Mouse (Mus musculus) heart, postnatal 0 days (tissue): ENCODE measurements around the gene 4933430I17Rik. TPM values are rescaled to one million over a fixed set of nuclear protein-coding genes. Genes with fewer than 3 reads are reported as not detected.

Source experiments
- ATAC-seq: fragments of 200-750 bp; cut with Nextera tagmentation; 2 replicates; pipeline ENCODE4 v1.8.0; 2017; ENCODE audit warnings: low read depth, moderate number of reproducible peaks, moderate library complexity; ENCODE audit not compliant: insufficient read depth
- DNase-seq: peaks from one replicate; pipeline ENCODE4 v3.0.0-alpha.2; 2016; ENCODE audit warnings: low spot score
- H3K27ac ChIP-seq: fragments of 300-500 bp; sonication (generic); 2 replicates; pipeline ENCODE4 v1.5.1; 2014; ENCODE audit warnings: low read depth, mild to moderate bottlenecking
- H3K27me3 ChIP-seq: fragments of 300-500 bp; sonication (generic); 2 replicates; pipeline ENCODE4 v1.6.1; 2014; ENCODE audit warnings: low read length, mixed read lengths; ENCODE audit not compliant: control insufficient read depth, insufficient read depth
- H3K36me3 ChIP-seq: fragments of 300-500 bp; sonication (generic); replicated peaks from 2 replicates; pipeline ENCODE4 v1.6.1; 2014; ENCODE audit warnings: low read length, mixed read lengths; ENCODE audit not compliant: control insufficient read depth, insufficient read depth
- H3K4me1 ChIP-seq: fragments of 300-500 bp; sonication (generic); 2 replicates; pipeline ENCODE4 v1.6.1; 2014; ENCODE audit warnings: antibody characterized with exemption; ENCODE audit not compliant: control insufficient read depth, insufficient read depth
- H3K4me2 ChIP-seq: fragments of 300-500 bp; sonication (generic); 2 replicates; pipeline ENCODE4 v1.6.1; 2014; ENCODE audit warnings: low read depth, mild to moderate bottlenecking, low read length, moderate library complexity
- H3K4me3 ChIP-seq: fragments of 300-500 bp; sonication (generic); 2 replicates; pipeline ENCODE4 v1.5.1; 2014; ENCODE audit warnings: low read depth, low read length
- H3K9ac ChIP-seq: fragments of 300-500 bp; sonication (generic); replicated peaks from 2 replicates; pipeline ENCODE4 v1.6.1; 2014; ENCODE audit warnings: low read depth, low read length, mixed read lengths
- H3K9me3 ChIP-seq: fragments of 300-500 bp; sonication (generic); replicated peaks from 2 replicates; pipeline ENCODE4 v1.6.1; 2016; ENCODE audit warnings: low read length; ENCODE audit not compliant: control insufficient read depth
- CTCF ChIP-seq: IDR thresholded peaks from 2 replicates; pipeline ENCODE4 v1.5.1; 2016; ENCODE audit warnings: antibody characterized with exemption, control low read depth, low read depth
- EP300 ChIP-seq: IDR thresholded peaks from 2 replicates; pipeline ENCODE4 v1.6.1; 2016; ENCODE audit warnings: antibody characterized with exemption, low read depth
- WGBS: fragments of 180-500 bp; shearing (Covaris S2); extraction: QIAGEN DNeasy Blood & Tissue Kit; methylation state at CpG from one replicate; pipeline ENCODE4 v1.1.7; 2014; 5-methylcytosine and 5-hydroxymethylcytosine counted together
- polyA plus RNA-seq: library from polyadenylated mRNA; unstranded; fragments of >200 nt; fragmentation: Nextera tagmentation; extraction: Ambion mirVana; gene quantifications from 2 replicates; pipeline ENCODE4 v1.2.1, GENCODE M21; 2015
- total RNA-seq: library from RNA; depleted of rRNA; stranded (reverse); fragments of >200 nt; gene quantifications from 2 replicates; pipeline ENCODE4 v1.2.3, GENCODE M21; 2014; ENCODE audit warnings: low replicate concordance

4933430I17Rik gene
- total and polyA plus RNA-seq, 2 experiments from 2014 or later = 0.16 TPM; not detected in 1

DNA sequence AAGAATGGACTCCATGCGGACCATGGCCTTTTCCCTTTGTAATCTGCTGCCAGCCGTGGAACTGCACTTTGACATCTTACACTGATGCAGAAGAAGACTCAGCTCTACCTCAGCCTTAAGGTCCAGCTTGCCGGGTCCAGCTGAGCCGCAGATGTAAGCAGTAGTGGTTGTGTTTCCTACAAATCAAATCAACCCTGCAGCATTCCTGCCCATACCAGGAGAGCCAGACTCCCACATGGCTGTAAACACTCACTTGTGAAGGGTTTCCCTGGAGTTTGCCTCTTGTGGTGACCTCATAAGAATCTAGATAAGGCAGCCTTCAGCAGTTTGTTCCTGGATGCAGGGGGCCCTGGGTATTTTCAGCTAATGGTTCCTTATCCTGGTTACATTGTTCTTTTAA, 41.4 kb downstream of the 4933430I17Rik start:
- peaks cover 81% of the 10 kb centered on the region for H3K27me3 ChIP-seq
- H3K4me1 ChIP-seq = peaks cover 9% of the 10 kb centered on the region
- peak; percentile 45 for ATAC-seq
- DNase-seq = peak; percentile 43
- no peaks in the 10 kb centered on the region for H3K36me3 ChIP-seq
- H3K4me2 ChIP-seq = no peak overlapping the region
- TF ChIP-seq CTCF = no peak
- no peak for TF ChIP-seq EP300
- H3K4me3 ChIP-seq = no peak overlapping the region
- H3K9me3 ChIP-seq = no peaks in the 10 kb centered on the region
- no peak overlapping the region for H3K27ac ChIP-seq
- no peak overlapping the region for H3K9ac ChIP-seq
- WGBS = 19% methylated on average over 4 of the region's 4 CpGs

- 67% methylated on average over 6 of the region's 6 CpGs for WGBS
- TF ChIP-seq EP300 (no peak), CTCF (no peak)
- Histone ChIP-seq H3K4me1 (peaks cover 9% of the 10 kb centered on the region), H3K4me2 (no peak overlapping the region), H3K9me3 (no peaks in the 10 kb centered on the region), H3K9ac (no peak overlapping the region), H3K4me3 (no peak overlapping the region), H3K27me3 (peaks cover 88% of the 10 kb centered on the region), H3K27ac (no peak overlapping the region), H3K36me3 (no peaks in the 10 kb centered on the region)
- no peak for DNase-seq
- no peak for ATAC-seq
Observed at GRCm38 (mm10) chr4:62567696-62568095, 42.5 kb downstream of the 4933430I17Rik start.

DNA sequence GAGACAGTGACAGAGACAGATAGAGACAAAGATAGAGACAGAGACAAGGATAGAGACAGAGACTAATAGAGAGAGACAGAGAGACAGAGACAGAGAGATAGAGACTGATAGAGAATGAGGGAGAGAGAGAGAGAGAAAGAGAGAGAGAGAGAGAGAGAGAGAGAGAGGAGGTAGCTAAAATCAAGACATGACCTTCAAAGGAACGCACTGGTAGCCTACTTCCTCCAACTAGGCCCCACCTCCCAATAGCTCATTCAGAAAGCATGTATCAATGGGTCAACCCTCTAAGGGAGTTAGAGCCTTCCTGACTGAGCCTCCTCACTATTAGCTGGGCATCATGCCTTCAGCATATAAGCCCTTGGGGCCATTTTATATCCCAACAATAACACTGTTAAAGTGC, 43.2 kb downstream of the 4933430I17Rik start:
- DNase-seq = no peak
- Histone ChIP-seq H3K9me3 (0 out of 2 replicates have a peak, but pooled peaks cover 4% of the 10 kb centered on the region), H3K36me3 (no peaks in the 10 kb centered on the region), H3K4me3 (no peak overlapping the region), H3K27me3 (peaks cover 89% of the 10 kb centered on the region), H3K4me2 (no peak overlapping the region), H3K4me1 (peaks cover 9% of the 10 kb centered on the region), H3K27ac (no peak overlapping the region), H3K9ac (no peak overlapping the region)
- TF ChIP-seq EP300 = no peak
- no peak for TF ChIP-seq CTCF
- no peak for ATAC-seq
- 83% methylated on average over 1 of the region's 1 CpGs for WGBS

DNA sequence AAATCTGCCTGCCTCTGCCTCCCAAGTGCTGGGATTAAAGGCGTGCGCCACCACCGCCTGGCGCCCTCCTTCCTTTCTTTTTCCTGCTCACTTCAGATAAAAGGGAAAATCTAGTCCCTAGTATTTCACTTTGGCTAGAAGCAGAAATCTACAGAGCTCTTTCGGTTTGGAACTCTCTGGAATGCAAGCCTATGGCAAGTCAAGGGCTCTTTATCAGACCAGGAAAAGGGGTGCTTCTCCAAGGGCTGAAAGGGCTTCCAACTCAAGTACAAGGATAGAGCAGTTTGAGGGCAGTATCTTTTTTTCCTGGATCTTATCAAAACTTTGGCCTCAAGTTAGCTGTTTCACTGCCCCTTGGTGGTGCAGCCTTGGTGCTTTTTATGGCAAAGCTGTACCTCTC, 44.4 kb downstream of the 4933430I17Rik start:
- Histone ChIP-seq H3K27me3 (peaks cover 79% of the 10 kb centered on the region), H3K4me1 (peaks cover 9% of the 10 kb centered on the region), H3K4me3 (no peak overlapping the region), H3K9ac (no peak overlapping the region), H3K4me2 (no peak overlapping the region), H3K36me3 (no peaks in the 10 kb centered on the region), H3K9me3 (0 out of 2 replicates have a peak, but pooled peaks cover 4% of the 10 kb centered on the region), H3K27ac (no peak overlapping the region)
- ATAC-seq (no peak), DNase-seq (no peak)
- WGBS = 68% methylated on average over 5 of the region's 5 CpGs
- TF ChIP-seq EP300 = no peak
- TF ChIP-seq CTCF = no peak

DNA sequence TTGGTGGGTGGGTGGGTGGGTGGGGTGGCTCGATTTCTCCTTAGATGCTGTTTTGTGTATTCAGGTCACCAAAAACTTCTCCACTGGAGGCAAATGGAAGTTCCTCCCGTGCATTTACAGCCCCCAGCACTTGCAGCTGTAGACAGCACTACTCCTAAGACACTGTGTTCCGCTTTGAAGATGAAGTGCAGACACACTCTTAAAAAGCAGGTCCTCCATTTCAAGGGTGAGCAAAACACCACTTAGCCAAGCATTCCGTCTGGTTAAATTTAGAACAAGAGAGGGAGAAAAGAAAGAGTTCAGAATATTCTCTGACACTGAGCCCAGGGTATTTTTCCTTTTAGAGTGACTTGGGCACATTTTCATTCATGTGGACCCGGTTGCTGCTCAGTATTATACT, 44.9 kb downstream of the 4933430I17Rik start:
- TF ChIP-seq EP300 (no peak), CTCF (no peak)
- 26% methylated on average over 5 of the region's 5 CpGs for WGBS
- Histone ChIP-seq H3K4me2 (no peak overlapping the region), H3K9me3 (0 out of 2 replicates have a peak, but pooled peaks cover 4% of the 10 kb centered on the region), H3K36me3 (no peaks in the 10 kb centered on the region), H3K4me1 (peaks cover 9% of the 10 kb centered on the region), H3K9ac (no peak overlapping the region), H3K27ac (no peak overlapping the region), H3K4me3 (no peak overlapping the region), H3K27me3 (peaks cover 74% of the 10 kb centered on the region)
- peak; percentile 60; the same call in 1 of the 2 replicates for ATAC-seq
- DNase-seq = peak; percentile 39
